Mouse (Mus musculus) cerebellum, adult (tissue): ENCODE data around the gene Mthfd2l.

Experiments
- ATAC-seq: cut with Nextera tagmentation; 2 replicates; pipeline ENCODE4 v1.9.2; 2017; ENCODE audit warnings: mild to moderate bottlenecking, moderate library complexity, mixed read lengths; ENCODE audit not compliant: insufficient number of reproducible peaks, low FRiP score, low TSS enrichment

Gene Mthfd2l

GRCm38 (mm10) chr5:90936706-90937105 lies 5.8 kb downstream of the Mthfd2l start:
- no peak for ATAC-seq

GRCm38 (mm10) chr5:90945453-90945852 lies 14.5 kb downstream of the Mthfd2l start:
- no peak for ATAC-seq

- no peak for ATAC-seq
These were observed 18.6 kb downstream of the Mthfd2l start for GRCm38 (mm10) chr5:90949499-90949898.

GRCm38 (mm10) chr5:90951475-90951874 lies 20.6 kb downstream of the Mthfd2l start:
- peak; percentile 80 for ATAC-seq

- ATAC-seq, result no peak
These were observed 22.0 kb downstream of the Mthfd2l start for GRCm38 (mm10) chr5:90952731-90953481.

DNA sequence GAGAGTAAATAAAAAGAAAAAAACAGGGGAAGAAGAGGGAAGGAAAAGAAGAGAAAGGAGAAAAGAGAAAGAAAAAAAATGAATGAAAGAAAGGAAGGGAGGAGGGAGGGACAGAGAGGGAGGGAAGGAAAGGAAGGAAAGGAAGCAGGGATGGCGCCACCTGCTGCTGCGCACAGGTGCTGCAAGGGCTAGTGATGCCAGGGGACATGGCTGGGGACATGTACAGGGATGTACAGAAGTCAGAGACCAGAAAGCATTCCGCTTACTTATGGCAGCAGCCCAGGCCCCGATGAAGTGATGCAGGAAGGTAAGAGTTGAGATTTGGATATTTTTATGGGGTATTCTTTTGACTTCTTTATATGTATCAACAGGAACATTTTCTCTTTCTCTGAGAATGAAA lies 33.4 kb downstream of the Mthfd2l start:
- ATAC-seq, result no peak

GRCm38 (mm10) chr5:90964764-90965163 lies 33.8 kb downstream of the Mthfd2l start:
- ATAC-seq, result no peak

DNA sequence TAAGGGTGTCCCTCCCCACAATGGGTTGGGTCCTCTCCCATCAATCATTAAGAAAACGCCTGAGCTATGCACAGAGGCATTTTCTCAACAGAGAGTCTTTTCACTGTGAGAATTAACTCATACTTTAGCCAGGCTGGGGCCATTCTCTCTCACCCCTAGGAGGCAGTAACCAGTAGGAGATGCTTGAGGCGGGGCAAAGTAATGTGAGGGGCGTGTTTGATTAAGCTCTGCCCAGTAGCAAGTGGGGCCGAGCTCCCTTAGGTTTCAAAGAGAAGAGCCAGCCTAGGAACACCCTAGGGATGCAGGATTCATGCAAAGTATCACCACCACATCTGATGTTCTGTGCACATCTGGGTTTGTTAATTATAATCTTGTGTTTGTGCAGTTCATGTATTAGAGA lies 34.5 kb downstream of the Mthfd2l start:
- ATAC-seq, result no peak

- 0 out of 2 replicates have a peak, but pooled peaks have one; percentile 61 for ATAC-seq
These were observed 46.3 kb downstream of the Mthfd2l start for GRCm38 (mm10) chr5:90977244-90977643.

- ATAC-seq, result no peak
These were observed 49.4 kb downstream of the Mthfd2l start for GRCm38 (mm10) chr5:90980297-90980696.

DNA sequence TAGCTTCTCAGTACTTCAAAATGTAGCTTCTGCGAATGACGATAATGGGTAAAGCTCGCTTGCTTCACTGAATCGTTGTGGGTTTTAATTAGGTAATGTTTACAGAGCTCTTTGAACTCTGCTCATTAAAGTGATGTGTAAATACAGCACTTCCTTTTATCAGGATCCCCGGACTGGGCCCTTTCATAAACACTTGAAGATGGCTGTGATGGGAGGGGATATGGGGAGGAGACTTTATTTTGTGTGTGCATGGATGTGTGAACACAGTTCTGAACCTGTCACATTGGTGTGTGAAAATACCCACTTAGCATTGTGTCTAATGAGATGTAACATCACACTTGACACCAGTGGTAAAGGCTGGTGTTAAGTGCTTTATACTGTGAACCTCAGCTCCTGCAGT lies 56.7 kb downstream of the Mthfd2l start:
- no peak for ATAC-seq

DNA sequence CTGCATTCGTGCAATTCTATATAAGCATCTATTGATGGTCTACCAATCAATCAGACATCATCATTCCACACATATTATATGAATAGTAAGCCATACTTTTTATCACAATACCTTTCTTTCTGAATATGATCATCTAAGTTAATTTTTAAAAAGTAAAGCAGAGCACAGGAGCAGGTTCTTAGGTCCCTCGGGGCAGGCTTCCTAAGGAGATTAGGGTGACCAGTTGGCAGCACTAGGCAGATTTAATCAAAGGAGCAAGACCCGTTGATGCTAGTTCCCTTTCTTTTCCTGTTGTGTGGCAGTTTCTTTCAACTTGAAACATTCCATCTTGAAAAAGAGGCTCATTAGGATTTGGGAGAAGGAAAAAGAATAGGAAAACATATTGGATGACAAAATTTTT lies 57.2 kb downstream of the Mthfd2l start:
- no peak for ATAC-seq

GRCm38 (mm10) chr5:90988592-90988991 lies 57.7 kb downstream of the Mthfd2l start:
- no peak for ATAC-seq

- ATAC-seq, result no peak
These were observed 69.0 kb downstream of the Mthfd2l start for GRCm38 (mm10) chr5:90999942-91000341.

DNA sequence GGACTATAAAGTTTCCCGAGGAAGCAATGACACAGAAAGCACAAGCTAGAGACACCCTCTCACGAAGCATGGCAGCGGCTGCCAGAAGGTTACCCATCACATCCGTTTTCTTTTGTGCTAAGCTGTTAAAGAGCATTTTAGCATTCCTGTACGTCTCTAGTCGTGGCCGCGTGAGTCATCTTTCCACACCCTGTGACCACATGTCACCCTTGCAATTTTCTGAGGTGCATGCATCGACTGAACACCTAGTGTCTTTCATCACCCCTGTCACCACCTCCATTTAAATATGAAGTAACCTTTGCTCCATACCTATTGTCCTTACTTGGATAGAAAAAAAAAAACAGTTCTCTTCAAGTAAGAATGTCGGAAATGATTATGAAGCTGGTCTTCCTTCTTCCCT lies 84.3 kb downstream of the Mthfd2l start:
- ATAC-seq, result no peak

DNA sequence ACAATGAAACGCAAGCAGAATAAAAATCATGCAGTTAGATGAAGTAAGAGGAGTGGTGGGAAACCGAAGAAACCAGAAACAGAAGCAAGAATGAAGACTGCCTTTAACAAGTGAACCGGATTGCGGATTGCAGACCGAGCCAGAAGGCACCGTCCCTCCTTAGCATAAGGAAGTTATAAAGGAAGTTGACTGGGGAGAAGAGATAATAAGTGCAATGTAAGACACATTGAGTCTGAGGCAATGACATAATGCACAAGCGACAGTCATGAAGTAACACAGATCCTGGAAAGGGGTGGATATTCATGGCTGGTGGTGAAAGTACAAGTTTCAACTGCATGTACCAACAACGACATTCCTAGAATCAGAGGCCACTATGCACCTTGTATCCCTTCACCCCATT lies 92.2 kb downstream of the Mthfd2l start:
- ATAC-seq, result no peak

DNA sequence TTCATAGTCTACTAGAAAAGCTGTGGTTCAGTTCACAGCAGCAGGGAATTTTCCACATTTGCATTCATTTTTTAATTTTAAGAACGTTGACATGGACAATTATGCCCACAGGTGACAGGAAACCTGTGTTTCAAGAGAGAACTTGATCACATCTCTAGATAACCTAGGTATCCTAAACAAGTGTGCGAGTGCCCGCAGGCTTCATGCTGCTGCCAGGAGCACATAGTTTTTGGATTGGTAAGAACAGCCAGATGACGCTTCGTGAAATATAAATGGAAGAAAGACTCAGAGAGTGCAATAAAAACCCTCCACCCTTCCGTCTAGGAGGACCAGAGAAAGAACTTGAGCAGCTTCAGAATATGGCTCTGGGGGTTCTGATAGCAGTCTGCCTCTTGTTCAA lies 96.2 kb downstream of the Mthfd2l start, which contains the start of gene Epgn:
Gene Epgn (plus strand): TSS at position 301 of the 400 bp plus-strand sequence.
- ATAC-seq, result no peak

GRCm38 (mm10) chr5:91027840-91028239 lies 96.9 kb downstream of the Mthfd2l start:
- no peak for ATAC-seq

DNA sequence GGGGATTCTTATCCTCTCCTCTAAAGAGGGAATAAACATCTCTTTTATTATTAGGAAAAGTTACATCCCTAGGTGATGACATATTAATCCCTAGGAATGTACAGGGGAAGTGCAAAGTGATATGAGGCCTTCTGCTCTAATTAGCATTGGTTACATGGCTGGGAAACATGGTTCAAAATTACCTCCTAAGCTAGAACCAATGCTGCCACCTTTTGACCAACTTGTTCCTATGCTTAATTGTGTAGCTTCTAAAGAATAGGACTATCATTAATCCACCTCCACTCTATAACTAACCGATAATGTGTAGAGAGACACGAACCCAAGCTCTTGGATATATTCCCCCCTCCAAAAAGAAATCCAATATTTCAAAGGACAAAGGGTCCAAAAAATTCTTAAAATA lies 99.7 kb downstream of the Mthfd2l start:
- no peak for ATAC-seq

DNA sequence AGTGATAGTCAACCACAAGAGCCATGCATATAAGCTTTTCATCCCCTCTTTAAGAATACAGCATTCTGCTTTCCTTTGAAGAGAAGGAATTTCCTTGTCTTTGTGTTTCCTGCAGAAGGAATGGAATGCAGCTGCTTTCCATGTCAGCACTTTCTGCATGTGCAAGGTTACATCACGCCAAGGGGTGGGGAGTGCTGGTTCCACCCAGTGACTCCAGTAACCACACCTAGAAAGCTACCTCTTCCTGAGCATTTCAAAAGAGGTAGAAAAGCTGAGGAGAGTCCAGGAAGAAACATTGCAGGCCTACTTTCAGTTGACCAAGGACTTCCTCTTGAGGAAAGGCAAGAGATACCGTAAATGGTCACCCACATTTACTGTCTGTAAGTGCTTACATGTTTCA lies 104.4 kb downstream of the Mthfd2l start:
- no peak for ATAC-seq

GRCm38 (mm10) chr5:91036628-91037027 lies 105.7 kb downstream of the Mthfd2l start:
- no peak for ATAC-seq

- ATAC-seq, result no peak
These were observed 106.8 kb downstream of the Mthfd2l start for GRCm38 (mm10) chr5:91037756-91038155.
